Mouse (Mus musculus): ENCODE measurements around the gene H2-T23.

Gene H2-T23

DNA sequence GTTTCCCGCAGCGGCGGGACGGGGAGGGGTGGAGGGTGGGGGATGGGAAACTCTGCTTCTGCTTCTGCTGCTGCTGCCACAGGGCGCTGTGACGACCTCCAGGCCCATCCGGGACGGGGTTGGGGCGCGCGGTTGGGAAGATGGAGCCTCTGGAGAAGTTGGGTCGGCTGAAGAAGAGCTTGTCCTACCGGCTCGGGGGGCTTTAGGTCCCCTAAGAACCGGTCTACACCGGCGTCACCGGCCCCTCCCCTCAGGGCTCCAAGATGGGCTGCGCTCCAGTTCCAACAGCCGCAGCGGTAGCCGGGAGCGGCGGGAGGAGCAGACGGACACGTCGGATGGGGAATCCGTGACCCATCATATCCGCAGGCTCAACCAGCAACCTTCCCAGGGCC is 52.3 kb downstream of the H2-T23 start:
- DNase-seq: peak; percentile 69 to 78

Data from kidney, postnatal 4 days (tissue).